Mouse (Mus musculus) CH12.LX (cell line): ENCODE measurements around the gene Ap1s1.

Experiments
- CTCF ChIP-seq, 2 experiments: IDR thresholded peaks in 1 of 2; conservative IDR thresholded peaks in 1 of 2; 2 replicates each; pipeline ENCODE4 v1.5.1; 2011 to 2012; ENCODE audit warnings: low read depth in 2 of 2, low read length in 2 of 2, improper control_type of control experiment in 1 of 2, inconsistent platforms in 1 of 2, mild to moderate bottlenecking in 1 of 2, moderate library complexity in 1 of 2
- EP300 ChIP-seq: IDR thresholded peaks from 2 replicates; pipeline ENCODE4 v1.6.1; 2011; ENCODE audit warnings: low read length, improper control_type of control experiment
- ETS1 ChIP-seq: conservative IDR thresholded peaks from 2 replicates; pipeline ENCODE4 v1.6.1; 2012; ENCODE audit warnings: low read depth, mild to moderate bottlenecking, inconsistent platforms, low read length, improper control_type of control experiment, moderate library complexity
- NRF1 ChIP-seq: IDR thresholded peaks from 2 replicates; pipeline ENCODE4 v1.6.1; 2014; ENCODE audit warnings: low read depth, mild to moderate bottlenecking, inconsistent platforms, low read length, improper control_type of control experiment, moderate library complexity
- POLR2A ChIP-seq: IDR thresholded peaks from 2 replicates; pipeline ENCODE4 v1.6.1; 2011; ENCODE audit warnings: low read depth, mild to moderate bottlenecking, improper control_type of control experiment, low read length
- ZC3H11A ChIP-seq: IDR thresholded peaks from 2 replicates; pipeline ENCODE4 v1.6.1; 2012; ENCODE audit warnings: low read depth, mild to moderate bottlenecking, inconsistent platforms, low read length, improper control_type of control experiment

DNA sequence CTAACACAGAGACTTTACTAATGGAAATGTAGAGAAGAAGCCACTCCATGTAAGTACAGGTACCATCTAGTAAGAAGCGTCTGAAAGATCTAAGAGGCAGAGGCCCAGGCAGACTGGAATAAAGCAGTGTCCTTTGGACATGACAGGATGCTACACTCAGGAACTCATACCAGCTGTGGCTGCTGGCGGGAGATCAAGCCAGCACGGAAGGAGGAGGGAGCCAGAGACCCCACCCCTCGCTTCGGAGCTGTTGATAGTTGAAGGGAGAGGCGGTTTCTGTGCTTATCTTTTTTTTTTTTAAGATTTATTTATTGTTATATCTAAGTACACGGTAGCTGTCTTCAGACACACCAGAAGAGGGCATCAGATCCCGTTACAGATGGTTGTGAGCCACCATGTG, 38.7 kb downstream of the Ap1s1 start:
- no peak for TF ChIP-seq CTCF (conservative IDR thresholded peaks at IDR 0.05 in 1 of 2, IDR thresholded peaks at IDR 0.05 in 1 of 2; ENCODE audit: low read depth in 2 of 2, low read length in 2 of 2)
- TF ChIP-seq POLR2A: no peak
- no peak for TF ChIP-seq EP300
- no peak for TF ChIP-seq NRF1
- no peak for TF ChIP-seq ZC3H11A
- TF ChIP-seq ETS1: no peak
